Mouse (Mus musculus): ENCODE results near the gene Rbm3.
"Not testable (repeated sequence)": the region's sequence is repeated elsewhere in the genome, so short reads cannot be mapped to it uniquely, and the experiment has no call there.

Rbm3 gene

GRCm38 (mm10) chrX:8131393-8131792, 14.3 kb downstream of the Rbm3 start:
- DNase-seq (ENCODE audit: low spot score) = no peak

- no peak for DNase-seq (ENCODE audit: low spot score)
Measured at GRCm38 (mm10) chrX:8125235-8125634, 20.4 kb downstream of the Rbm3 start.

- DNase-seq (ENCODE audit: low spot score) = no peak
Measured at GRCm38 (mm10) chrX:8123821-8124470, 21.7 kb downstream of the Rbm3 start.

GRCm38 (mm10) chrX:8117264-8117663, 28.4 kb downstream of the Rbm3 start:
- DNase-seq (ENCODE audit: low spot score) = no peak

DNA sequence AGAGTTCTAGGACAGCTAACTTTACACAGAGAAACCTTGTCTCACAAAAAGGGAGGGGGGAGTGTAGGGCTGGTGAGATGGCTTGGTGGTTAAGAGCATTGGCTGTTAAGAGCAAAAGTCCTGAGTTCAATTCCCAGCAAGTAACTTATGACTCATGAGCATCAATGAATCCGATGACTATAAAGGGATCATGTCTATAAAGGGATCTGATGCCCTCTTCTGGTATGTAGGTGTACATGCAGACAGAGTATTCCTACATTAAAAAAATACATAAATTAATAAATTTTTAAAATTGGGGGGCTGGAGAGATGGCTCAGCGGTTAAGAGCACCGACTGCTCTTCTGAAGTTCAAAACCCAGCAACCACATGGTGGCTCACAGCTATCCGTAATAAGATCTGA, 30.4 kb downstream of the Rbm3 start:
- DNase-seq (ENCODE audit: low spot score) = no peak

DNA sequence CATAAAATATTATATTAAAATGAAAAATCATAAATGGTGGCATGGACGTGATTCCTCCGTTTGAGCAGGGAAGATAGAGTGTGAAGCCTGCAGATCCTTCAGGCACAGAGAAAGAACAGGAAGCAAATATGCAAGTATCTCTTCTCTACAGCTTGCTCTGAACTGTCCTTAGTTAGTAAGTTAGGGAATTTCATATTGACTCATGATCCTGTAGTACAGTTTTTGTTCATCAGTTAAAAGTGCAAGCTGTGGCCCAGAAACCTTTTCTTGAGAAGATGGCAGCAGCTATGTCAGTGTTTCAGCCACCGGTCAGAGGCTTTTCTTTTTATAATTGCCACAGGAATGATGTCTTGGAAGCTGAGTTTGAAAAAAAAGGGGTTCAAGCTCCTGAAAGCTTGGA, 40.7 kb downstream of the Rbm3 start:
- DNase-seq (ENCODE audit: low spot score) = no peak

DNA sequence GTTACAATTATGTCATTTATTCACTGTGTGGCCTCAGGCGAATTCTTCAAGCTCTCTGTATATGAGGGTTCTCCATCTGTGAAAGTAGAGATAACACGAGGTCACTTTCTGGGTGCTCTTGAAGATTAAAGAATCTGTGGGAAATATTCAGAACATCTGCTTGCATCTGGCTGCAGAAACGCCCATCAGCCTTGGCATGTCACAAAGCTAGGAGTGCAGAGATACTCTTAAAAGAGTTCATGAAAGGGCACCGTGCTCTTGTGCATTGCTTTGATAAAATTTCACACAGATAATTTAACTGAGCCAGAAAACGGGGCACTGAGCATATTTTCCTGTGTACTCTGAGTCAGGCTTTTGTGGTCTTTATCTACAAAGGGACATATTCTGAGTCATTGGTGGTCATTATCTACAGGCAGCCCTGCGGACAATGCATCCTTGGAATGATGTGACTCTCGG, 43.4 kb downstream of the Rbm3 start:
- peak; percentile 8 for DNase-seq (ENCODE audit: low spot score)

- DNase-seq (ENCODE audit: low spot score) = no peak
Measured at GRCm38 (mm10) chrX:8101017-8101416, 44.7 kb downstream of the Rbm3 start.

DNA sequence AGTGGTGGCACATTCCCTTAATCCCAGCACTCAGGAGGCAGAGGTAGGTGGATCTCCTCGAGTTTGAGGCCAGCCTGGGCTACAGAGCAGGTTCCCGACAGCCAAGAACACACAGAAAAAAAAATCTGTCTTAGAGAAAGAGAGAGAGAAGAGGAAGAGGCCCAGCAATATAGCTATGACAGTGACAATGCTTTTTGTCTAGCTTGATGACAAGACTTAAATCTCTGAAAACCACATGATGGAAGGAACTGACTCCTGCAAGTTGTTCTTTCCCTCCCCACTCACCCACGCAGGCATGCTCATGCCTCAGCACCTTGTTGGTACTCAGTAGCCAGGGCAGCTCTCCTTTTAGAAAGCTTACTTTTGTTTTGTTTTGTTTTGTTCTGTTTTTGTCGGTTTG, 46.2 kb downstream of the Rbm3 start:
- DNase-seq (ENCODE audit: low spot score) = no peak

DNA sequence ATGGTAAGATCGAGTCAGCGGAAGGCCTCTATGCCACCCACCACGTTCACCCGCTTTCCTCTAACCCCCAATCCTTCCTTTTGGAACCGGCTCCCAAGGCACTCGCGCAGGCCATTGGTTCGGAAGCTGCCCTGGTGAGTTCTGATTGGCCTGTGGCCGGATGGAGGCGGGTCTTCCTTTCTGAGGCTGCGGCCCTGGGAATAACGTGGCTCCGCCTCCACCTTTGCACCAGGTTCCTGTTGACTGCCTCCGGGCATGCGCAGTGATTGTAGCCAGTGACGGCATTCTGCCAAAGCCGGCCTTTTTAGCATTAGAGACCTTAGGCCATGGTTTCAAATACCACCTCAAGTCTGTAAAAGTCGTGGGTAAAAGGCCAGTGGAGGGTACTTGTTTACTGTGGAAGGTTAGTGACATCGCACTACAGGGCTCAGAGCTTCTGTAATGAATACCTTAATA, 48.9 kb downstream of the Rbm3 start:
- peak; percentile 90 for DNase-seq (ENCODE audit: low spot score)

DNA sequence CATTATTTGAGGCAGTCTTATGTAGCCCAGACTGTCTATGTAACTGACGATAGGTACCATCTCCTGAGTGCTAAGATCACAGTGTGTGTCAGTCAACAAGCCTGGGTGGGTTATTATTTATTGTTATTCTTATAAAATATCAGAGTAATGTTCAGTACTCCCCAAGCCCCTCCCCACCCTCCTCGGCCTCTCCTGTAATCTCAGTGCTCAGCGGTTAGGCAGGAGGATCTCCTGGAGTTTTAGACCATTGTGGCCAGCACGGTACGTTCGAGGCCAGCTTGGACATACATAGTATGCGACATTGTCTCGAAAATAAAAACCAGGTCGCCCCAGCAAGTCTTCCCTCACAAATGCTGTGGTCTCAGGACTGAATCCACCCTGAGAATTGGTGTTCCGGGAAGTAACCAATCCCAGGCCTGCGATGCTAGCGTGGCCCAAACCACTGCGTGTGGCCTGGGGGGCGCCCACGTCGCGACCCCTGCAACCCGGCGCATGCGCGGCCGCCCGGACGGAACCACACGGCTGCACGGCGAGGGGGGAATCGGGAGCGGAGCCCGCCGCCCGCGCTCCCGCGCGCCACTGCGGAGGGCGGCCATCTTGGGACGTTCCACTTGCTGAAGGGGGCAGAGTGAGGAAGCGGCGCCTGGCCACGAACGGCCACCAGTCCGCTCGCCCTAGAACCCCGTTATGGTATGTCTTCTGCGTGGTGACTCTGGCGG, 49.5 kb downstream of the Rbm3 start:
- DNase-seq (ENCODE audit: low spot score) = peak; percentile 81

- no peak for DNase-seq (ENCODE audit: low spot score)
Measured at GRCm38 (mm10) chrX:8095546-8095945, 50.1 kb downstream of the Rbm3 start.

- DNase-seq (ENCODE audit: low spot score) = not testable (repeated sequence)
Measured at GRCm38 (mm10) chrX:8090954-8091347, 54.7 kb downstream of the Rbm3 start.

DNA sequence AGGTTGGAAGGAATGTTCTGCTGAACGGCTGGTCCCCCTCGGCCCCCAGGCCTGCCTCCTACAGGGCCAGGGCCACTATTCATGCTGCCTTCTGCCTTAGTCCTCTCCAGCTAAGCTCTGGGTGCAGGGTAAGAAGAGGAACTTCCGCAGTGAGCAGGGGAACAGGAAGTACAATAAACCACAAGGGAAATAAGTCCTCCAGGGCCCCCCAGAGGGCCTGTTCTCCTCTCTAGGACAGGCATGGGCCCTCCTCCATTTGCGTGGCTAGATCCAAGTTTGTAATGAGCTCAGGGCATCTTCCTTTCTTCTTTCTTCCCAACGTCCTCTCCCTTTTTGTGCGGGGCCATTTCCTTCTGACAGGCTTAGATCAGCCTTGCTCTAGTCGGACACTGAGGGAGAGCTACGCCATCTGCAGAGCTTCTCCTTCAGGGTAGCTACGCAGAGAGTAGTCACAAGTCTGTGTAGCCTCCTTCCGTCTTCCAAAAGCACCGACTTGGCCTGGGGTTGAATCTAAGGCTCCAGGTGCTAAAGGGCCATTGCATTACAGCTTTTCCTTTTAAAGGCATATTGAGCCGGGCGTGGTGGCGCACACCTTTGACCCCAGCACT, 55.2 kb downstream of the Rbm3 start, which contains the start of gene Was:
Was (minus strand) TSS at position 153 of the 608 bp plus-strand sequence.
- peak; percentile 23 for DNase-seq (ENCODE audit: low spot score)

- DNase-seq (ENCODE audit: low spot score) = no peak
Measured at GRCm38 (mm10) chrX:8089746-8090145, 55.9 kb downstream of the Rbm3 start.

All from spleen, adult 12 weeks (tissue).